Mouse (Mus musculus): Measurements from ENCODE around the gene Hap1.

Hap1 gene

DNA sequence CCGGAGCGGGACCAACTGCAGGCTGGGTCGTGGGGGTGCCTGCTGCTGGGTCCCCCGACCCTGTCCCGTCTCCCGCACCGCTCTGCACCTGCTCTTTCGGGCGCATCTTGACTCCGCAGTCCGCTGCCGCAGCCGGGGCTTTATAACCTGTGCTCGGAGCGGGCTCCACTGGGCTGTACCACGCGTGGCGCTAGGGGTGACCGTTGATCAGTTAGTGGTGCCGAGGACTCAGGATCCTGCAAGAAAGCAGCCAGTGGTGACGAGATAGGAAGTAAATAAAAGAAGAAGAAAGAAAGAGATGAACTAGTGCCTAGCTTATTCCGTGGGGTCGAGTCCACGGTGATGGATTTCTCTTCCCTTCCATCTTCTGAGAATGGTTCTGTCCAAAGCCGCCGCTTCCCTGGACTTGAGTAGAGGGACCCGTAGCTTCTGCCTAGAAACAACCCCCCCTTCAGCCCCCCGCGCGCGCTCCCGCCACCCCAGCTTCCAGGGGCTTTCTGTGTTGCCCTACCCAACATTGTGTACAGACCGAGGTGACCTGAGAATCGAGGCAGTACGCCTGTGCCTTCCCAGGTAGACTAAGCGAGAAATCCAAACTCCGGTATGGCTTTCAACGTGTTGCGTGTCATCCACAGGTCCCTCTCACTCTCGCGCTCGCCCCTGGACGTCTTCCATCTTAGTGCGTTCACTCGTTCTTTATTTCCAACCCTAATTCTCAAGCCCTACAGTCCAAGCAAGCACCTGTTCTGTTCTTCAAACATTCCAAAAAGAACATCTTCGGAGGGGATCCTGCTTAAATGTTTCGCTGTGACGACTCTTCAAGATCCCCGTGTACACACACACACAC, at the start of gene Hap1:
Gene Hap1 (minus strand): TSS at position 157 of the 847 bp plus-strand sequence.
- DNase-seq (ENCODE audit: low spot score in 2 of 2), result peak; percentile 49 to 54

DNA sequence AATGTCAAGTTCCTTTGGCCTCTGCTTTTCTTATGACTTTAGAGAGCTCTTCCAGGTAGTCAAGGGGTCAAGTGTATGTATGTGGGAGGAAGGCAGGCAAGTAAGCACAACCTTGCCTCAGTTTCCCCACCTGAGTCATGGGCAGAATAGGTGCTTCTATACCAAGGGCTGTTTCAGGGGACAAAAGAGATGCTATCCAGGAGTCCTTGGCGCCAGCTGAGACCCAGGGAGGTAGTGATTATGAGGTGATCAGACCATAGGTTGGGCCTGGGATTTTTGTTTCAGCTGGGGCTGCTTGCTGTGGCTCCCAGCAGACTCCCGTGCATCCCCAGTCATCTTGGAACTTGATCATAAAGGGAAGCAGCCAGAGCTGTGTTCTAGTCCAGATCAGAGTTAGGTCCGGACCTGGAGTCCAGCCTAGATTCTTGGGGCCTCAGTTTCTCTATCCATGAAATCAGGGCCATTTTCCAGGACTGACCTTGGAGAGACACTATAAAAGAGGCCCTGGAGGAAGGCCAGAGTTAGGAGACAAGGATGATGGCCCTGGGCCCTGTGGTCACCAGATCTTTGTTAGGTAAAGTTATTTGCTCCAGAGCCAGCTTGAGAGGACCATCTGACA, 48.6 kb upstream of the Hap1 start:
- no peak for DNase-seq (ENCODE audit: low spot score in 2 of 2)

DNA sequence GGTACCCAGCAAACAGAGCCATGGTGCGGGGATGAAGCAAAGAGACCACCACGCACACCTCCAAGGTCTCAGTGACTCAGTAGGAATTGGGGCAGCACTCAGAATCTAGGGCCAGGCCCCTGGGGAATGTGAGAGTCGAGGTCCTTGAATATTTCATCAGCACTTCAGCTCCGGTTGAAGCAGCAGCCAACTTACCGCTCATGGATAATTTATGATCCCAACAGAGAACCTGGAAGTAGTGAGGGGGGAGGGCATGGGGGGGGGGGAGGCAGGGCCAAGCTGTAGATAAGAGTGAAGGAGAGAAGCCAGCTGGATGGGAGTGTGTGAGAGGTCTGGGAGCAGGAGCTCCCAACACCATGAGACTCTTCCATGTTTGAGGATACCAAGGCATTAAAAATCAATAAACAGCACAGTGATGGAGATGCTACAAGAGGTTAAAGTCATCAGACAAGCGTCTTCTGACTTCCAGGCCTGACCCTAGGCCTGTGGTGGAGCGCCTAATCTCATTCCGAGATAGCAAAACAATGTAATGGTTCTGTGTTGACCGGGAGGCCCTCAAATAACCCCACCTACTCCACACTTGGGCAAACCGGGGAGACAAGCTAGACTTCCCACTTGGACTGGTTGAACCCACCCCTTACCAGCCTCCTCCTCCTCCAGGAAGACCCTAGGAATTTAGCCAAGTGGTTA, 47.7 kb upstream of the Hap1 start:
- no peak for DNase-seq (ENCODE audit: low spot score in 2 of 2)

DNA sequence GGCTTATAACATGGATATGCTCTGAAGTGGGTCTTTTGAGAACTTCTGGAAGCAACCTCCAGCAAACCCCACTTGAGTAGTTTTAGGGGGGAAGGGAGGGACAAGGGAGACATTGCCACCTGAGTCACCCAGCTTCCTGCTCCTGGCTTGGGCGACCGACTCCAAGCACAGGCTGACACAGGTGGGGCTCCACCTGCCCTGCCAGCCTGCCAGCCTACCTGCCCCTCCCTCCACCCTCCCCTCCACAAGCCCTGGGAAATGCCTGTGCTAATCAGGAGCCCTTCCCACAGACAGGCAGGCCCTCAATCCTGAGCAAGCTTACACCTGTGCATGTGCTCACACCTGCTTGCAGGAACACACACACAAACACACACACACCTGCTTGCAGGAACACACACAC, 46.8 kb upstream of the Hap1 start:
- DNase-seq (ENCODE audit: low spot score in 2 of 2), result no peak

DNA sequence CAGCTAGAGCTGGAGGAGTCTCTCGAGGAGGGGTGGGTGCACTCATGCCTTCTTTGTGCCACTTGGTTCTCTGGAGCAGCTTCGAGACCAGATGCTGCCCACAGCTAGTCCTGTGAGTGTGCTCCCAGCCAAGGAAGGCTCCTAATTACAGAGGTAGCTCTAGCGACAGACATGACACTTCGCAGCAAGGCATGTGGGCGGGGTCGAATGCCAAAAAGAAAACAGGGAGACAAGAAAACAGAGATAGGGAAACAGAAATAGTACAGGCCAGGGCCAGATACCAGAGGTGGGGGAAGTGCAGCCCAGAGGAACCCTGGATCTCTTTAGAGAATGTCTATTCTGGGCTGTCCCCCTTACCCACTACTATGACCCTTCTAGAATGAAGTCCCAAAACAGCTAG, 46.3 kb upstream of the Hap1 start:
- no peak for DNase-seq (ENCODE audit: low spot score in 2 of 2)

DNA sequence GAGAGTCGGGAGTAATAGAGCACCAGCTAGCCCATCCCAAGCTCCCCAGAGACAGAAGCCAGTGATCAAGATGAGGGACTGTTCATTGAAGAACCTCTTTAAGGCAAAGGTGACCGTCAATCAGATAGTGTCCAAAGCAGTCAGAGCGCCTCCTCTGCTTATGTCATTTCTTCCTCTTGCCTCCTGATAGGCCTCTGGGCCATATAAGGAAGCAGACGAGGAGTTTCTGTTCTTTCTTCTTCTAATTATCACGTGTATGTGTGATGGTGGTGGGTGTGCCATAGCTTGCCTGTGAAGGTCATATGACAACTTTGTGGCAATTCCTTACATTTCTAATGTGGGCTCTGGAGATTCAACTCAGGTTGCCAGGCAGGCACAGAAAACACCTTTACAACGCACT, 44.9 kb upstream of the Hap1 start:
- DNase-seq (ENCODE audit: low spot score in 2 of 2), result peak; percentile 17 to 22

DNA sequence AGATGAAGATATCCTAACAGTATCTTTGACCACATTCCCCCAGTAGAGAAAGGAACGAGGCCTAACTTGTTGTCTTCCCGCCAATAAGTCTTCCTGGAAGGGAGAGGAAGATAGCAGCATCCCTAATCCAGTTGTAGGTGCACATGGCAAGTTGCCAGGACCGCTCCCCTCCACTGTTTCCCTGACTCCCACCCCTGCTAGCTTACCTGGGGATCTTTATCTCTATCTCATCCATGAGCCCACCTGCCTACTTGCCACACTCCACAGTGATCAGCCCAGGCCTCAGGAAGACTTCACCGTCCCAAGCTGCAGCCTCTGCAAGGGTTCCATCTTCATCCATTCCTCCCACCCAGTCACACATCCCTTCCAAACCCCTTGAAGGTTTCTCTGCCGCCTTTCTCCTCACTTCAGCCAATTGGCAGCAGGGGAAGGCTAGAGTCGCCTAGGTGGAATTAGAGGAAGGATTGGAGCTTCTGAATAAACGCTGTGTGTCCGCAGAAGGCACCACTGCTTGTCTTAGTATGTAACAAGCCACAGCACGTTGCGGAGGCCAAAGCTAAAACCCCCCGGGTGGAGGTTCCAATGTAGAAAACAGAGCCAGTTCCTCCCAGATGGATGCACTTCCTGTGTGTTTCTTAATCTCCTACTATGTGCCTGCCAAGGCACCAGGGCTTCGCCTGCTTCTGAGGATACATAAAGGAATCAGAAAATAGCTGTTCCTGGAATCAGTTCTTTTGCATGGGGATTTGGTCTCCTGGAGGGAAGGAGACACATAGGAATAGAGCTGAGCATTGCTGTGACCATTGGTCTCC, 44.0 kb upstream of the Hap1 start:
- DNase-seq (ENCODE audit: low spot score in 2 of 2), result no peak

DNA sequence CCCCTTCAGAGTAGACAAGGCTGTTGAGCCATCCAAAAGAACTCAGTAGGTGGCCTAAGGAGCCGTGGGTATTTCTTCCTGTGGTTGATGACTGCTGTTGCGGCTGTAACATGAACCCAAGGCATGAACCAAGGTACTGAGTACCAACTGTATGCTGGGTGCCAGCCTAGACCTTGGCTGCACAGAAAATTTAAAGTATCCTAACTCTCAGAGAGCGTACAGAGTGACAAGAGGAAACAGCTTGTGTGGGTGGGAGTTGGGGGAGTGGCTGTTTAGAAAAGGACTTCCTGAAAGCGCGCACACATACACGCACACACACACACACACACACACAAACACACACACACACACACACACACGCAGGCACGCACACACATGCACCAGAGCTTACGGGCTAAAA, 43.4 kb upstream of the Hap1 start:
- peak; percentile 55 to 63 for DNase-seq (ENCODE audit: low spot score in 2 of 2)

DNA sequence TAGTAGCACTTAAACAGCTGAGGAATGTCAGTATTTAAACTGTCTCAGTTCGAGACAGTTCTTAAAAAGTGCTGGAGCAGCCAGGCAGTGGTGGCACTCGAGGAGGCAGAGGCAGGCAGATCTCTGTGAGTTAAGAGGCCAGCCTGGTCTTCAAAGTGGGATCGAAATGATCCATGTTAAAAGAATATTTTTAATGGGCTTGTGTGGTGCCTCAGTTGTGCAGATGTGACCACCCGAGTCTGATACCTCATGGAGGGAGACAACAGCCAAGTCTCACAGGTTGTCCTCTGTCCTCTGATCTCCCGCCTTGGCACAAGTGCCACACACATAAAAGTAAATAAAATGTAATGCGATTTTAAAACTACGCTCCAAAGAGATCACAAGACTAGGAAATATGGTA, 42.6 kb upstream of the Hap1 start:
- no peak for DNase-seq (ENCODE audit: low spot score in 2 of 2)

DNA sequence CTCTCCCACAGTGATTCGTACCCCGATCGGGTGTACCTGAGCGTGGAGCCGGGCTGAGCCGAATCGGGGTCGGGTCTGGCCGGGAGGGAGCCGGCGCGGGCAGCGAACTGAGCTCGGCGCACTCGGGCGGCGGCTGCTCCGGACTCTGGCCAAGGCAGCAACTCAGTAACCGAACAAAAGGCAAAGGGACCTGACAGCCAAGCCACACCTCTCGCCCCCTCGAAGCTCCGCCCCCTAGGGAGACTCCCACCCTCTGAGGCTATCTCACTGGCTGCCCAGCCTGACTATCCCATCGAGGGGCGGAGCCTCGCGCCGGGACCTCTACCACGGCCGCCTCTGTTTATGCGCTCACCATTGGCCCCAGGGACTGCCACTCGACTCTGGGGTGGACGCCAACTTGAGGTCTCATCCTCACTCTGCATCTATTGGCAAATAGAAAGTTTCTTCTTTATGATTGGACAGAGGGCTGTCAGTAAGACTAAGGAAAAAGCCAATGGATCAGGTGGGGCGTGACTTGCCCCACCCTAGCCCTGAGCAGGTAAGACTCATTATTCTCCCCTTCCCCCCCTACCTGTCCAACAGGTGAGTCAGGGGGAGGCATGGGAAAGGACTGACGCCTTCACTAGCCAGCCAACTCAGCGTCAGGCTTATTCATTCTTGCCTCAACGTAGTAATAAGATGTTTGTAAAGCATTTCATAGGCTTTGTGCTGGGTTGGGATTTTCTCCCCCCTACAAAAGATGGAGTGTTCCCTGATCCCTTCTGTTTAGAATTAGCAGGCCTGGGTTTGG, 41.9 kb upstream of the Hap1 start, which contains the start of gene Jup:
Gene Jup (minus strand): TSS at position 164 of the 790 bp plus-strand sequence.
- DNase-seq (ENCODE audit: low spot score in 2 of 2), result peak; percentile 98

DNA sequence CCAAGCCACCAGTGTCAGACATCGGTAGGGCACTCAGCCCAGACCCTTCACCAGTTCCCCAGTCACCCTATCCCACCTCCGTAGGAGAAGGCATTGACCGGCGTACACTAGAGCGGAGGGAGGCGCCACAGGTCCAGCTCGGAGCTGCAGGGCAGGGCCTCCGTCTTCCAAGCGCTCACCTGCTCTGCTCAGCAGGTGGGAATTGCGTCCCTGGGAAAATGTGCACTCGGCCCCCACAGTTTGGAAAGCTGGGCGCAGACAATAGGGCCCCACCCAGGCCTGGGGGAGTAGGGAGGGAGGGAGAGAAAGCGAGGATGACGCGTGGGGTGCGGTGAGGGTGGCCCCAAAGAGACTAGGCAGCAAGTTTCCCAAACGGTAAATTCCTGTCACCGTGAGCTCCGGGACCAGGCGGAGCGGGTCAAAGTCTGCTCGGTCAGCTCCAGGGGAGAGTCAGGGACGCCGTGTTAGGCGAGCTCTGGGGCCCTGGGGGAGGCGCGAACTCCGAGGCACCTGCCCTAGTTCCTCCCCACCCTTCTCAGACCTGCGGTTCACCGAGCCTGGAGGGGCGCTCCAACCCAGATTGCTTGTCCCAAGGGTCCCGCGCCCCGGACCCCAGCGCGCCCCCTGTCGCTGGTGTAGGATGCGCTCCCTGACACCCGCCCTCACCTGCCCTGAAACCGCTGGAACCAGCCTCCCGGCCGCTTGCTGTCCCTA, 41.1 kb upstream of the Hap1 start:
- DNase-seq (ENCODE audit: low spot score in 2 of 2), result peak; percentile 50

DNA sequence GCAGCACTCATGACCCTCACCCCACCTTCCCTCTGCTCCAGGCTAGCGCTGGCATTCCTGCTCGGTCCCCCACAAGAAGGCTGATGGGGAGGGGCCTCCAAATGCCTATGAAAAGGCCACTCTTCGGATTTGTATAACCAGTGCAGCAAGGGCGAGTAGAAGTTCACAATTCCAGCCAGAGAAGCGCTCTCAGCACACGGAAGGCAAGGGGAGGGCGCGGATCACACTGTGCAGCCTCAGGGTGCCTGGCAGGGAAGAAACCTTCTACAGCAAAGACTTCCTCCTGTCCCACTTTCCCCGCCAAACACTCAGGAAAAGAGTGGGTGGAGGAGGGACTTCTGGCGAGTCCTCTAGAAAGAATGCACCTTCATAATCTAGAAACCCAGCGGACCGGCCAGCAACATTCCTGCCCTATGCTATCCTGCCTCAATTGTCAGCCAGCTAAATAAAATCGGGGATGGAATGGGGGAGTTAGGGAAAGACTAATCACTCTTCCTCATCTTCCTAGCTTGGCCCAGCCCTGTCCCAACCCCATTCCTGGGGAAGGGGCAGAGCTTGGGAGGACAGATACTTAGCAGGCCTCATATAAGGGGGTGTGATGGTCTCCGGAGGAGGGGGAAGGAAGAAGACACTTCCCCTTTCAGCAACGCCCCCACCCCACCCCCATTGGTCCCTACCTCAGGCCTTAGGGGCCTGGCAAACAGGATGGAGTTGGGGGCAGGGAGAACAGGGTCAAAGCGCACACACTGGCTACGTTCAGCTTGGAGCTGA, 40.1 kb upstream of the Hap1 start:
- no peak for DNase-seq (ENCODE audit: low spot score in 2 of 2)

DNA sequence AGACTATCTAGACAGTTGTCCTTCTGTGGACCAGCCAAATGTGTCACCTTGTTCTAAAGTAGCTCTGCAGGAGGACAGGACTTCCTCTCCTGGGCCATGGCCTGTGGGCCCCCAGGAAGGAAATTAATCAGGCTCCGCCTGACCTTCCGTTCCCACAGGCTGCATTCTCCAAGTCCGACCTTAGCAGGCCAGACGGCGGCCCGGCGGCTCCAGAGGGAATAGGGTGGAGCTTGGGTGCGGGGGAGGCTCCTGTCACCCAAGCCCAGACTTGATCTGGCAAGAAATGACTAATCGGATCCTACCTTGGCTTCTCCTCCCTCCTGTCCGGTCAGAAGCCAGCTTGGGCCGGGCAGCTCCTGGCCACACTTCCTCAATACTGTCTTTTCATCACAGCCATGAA, 39.3 kb upstream of the Hap1 start:
- DNase-seq (ENCODE audit: low spot score in 2 of 2), result no peak

DNA sequence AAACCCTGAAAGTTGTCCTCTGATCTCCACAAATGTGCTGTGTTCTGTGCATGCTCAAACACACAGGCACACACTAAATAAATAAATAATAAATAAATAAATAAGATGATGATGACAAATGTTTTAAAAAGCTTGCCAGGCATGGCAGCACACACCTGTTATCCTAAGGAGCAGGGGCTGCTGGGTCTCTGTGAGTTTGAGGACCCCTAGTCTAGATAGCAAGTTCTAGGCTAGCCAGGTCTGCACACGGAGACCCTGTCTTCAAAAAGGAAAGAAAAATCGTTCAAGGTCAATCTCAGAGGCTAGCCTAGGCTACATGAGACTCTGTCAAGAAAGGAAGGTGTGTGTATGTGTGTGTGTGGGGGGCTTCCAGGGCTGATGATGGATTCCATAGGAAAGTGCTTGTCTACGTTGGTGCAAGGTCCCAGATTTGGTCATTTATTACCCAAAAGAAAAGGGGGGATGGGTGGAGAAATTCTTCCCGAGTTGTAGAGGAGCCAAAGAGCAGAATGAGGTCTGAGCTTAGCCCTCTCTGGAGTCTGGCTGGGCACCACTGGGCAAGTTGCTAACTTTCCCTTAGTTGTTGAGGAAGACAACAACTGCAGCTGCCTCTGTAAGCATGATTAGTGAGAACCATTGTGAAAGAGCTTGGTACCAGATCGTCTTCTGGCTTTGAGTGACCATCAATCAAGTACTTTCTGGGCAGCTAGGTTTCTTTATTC, 38.6 kb upstream of the Hap1 start:
- no peak for DNase-seq (ENCODE audit: low spot score in 2 of 2)

DNA sequence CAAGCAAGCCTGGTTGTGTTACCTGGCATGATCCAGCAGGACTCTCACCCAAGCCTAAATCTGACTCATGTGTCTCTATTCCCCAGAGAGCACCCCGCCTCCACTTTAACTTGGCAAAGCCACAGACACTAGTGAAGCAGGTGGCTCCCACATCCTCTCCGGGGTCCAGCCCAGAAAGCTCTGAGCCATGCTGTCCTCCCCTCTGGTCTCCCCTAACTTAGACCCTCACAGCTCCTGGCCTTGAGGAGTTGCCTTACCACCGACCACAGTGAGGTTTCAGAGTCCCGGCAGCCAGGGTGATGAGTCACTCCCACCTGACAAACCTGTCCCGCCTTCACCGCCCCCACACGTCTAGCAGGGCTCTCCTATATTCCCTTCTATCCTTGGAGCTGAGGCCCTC, 37.8 kb upstream of the Hap1 start:
- no peak for DNase-seq (ENCODE audit: low spot score in 2 of 2)

DNA sequence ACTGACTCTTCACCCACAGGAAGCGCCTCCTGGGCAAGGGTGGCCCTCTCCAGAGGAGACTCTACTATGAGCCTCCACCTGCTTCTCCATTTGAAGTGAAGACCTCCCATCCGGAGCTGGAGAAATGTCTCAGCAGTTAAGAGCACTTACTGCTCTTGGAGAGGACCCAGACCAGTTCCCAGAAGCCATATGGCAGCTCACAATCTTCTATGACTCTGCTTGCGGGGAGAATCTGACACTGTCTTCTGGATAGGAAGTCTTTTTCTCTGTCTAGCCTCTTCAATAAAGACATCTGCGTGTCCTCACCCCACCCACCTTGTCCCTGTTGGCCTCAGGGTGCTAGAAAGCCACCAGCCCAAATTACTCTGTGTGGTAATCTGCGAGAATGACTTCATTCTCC, 37.0 kb upstream of the Hap1 start:
- DNase-seq (ENCODE audit: low spot score in 2 of 2), result no peak

DNA sequence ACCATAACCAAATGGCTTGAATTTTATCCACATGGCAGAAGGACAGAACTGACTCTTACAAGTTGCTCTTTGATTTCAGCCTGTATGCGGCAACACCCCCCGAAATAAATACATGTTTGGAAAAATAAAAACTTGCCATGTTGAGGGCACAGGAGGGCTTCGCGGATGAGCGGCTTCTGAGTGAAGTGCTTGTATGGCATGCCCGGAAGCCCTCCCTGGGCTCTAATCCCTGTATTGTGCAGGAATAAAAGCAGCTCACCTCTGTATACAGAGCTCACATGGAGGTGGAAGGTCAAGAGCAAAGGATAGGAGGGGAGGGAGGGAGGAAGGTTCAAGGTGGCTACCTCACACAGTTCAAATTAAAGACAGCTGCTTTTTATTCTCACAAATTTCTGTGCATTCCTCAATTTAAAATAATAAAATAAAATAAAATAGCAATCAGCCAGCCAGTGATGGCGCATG, 36.0 kb upstream of the Hap1 start:
- no peak for DNase-seq (ENCODE audit: low spot score in 2 of 2)

DNA sequence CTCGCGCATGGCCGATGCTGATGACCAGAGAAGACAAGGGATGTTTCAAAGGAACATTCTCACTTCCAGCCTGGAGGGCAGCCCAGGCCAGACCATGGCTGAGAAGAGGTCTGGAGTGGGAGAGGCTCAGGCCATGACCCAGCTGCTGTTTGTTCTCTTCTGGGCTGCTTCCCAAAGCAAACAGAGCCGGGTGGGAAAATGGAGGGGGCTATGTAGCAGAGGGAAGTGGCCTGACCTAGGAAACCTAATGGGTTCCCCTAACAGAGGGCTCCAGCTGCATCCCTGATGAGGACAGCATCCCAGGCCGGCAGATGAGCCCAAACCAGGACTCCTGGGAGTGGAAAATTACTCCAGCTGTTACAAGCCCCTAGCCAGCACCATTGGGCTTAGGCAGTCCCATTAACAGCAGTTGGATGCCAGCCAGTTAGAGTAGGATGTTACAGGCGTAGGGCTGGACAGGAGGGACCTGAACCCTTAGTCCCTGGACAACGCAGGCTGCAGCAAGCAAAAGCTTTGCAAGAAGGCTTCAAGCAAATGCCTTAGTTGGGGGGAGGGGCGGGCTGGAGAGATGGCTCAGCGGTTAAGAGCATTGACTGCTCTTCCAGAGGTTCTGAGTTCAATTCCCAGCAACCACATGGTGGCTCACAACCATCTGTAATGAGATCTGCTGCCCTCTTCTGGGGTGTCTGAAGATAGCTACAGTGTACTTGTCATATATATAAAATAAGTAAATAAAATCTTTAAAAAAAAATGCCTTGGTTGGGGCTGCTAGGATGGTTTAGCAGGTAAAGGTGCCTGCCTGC, 35.4 kb upstream of the Hap1 start:
- peak in 1 of 2 experiments; percentile 28 for DNase-seq (ENCODE audit: low spot score in 2 of 2)
